Mouse (Mus musculus) kidney, embryonic 14.5 days (tissue): ENCODE measurements around the gene Speer4c. TPM values are rescaled to one million over a fixed set of nuclear protein-coding genes. Genes with fewer than 3 reads are reported as not detected.
"Not testable (repeated sequence)": the region's sequence is repeated elsewhere in the genome, so short reads cannot be mapped to it uniquely, and the experiment has no call there.

Source experiments
- ATAC-seq: fragments of 200-750 bp; cut with Nextera tagmentation; 2 replicates; pipeline ENCODE4 v1.8.0; 2017; ENCODE audit warnings: moderate number of reproducible peaks, mild to moderate bottlenecking, moderate TSS enrichment, moderate library complexity; ENCODE audit not compliant: low FRiP score, low TSS enrichment
- H3K27ac ChIP-seq: fragments of 300-500 bp; sonication (generic); 2 replicates; pipeline ENCODE4 v1.5.1; 2014; ENCODE audit warnings: low read depth, mild to moderate bottlenecking, low read length, moderate library complexity, mixed read lengths
- H3K27me3 ChIP-seq: fragments of 300-500 bp; sonication (generic); 2 replicates; pipeline ENCODE4 v1.6.1; 2014; ENCODE audit warnings: mild to moderate bottlenecking, low read length; ENCODE audit not compliant: control insufficient read depth, insufficient read depth
- H3K36me3 ChIP-seq: fragments of 300-500 bp; sonication (generic); 2 replicates; pipeline ENCODE4 v1.6.1; 2014; ENCODE audit warnings: low read length, mixed read lengths; ENCODE audit not compliant: control insufficient read depth, insufficient read depth
- H3K4me1 ChIP-seq: fragments of 300-500 bp; sonication (generic); 2 replicates; pipeline ENCODE4 v1.6.1; 2014; ENCODE audit warnings: low read length, mixed read lengths; ENCODE audit not compliant: control insufficient read depth, insufficient read depth
- H3K4me2 ChIP-seq: fragments of 300-500 bp; sonication (generic); replicated peaks from 2 replicates; pipeline ENCODE4 v1.6.1; 2014; ENCODE audit warnings: low read depth, mild to moderate bottlenecking, low read length
- H3K4me3 ChIP-seq: fragments of 300-500 bp; sonication (generic); 2 replicates; pipeline ENCODE4 v1.5.1; 2014; ENCODE audit warnings: mild to moderate bottlenecking, low read length
- H3K9ac ChIP-seq: fragments of 300-500 bp; sonication (generic); 2 replicates; pipeline ENCODE4 v1.6.1; 2014; ENCODE audit warnings: low read depth, mild to moderate bottlenecking, low read length, moderate library complexity
- H3K9me3 ChIP-seq: fragments of 300-500 bp; sonication (generic); 2 replicates; pipeline ENCODE4 v1.6.1; 2016; ENCODE audit warnings: low read length; ENCODE audit not compliant: control insufficient read depth
- WGBS: fragments of 180-500 bp; shearing (Covaris S2); extraction: QIAGEN DNeasy Blood & Tissue Kit; methylation state at CpG from one replicate; pipeline ENCODE4 v1.1.7; 2014; 5-methylcytosine and 5-hydroxymethylcytosine counted together
- polyA plus RNA-seq: library from polyadenylated mRNA; unstranded; fragments of >200 nt; fragmentation: Nextera tagmentation; extraction: Ambion mirVana; gene quantifications from 2 replicates; pipeline ENCODE4 v1.2.1, GENCODE M21; 2014

The Speer4c gene
- polyA plus RNA-seq, 1 experiment from 2014 or later, result not detected

DNA sequence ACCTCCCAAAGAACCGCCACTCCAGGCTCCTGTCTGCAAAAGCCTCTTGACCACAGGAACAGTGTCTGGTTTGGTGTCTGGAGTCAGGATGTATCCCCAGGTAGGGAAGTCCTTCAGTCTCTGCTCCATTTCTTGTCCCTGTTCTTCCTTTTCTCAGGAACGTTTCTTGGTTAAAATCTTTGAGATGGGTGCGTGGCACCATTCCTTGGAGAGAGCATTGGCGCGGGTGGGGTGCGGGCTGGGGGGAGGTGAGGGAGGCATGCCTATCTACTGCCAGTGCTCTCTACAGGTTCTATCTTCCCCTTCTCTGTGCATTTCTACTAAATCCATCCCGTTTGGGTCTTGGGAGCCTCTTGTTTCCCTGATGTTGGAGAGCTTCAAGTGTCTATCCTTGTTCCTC is 50.2 kb downstream of the Speer4c start:
- not testable (repeated sequence) for H3K9me3 ChIP-seq, H3K4me2 ChIP-seq, H3K4me1 ChIP-seq, ATAC-seq, H3K9ac ChIP-seq, H3K27ac ChIP-seq, H3K4me3 ChIP-seq, H3K27me3 ChIP-seq, H3K36me3 ChIP-seq
- WGBS, result 79% methylated on average over 7 of the region's 7 CpGs

Other genes starting within 250 kb of the Speer4c start
- gene Gm21149, start 237.7 kb downstream of the Speer4c start, polyA plus RNA-seq, result not detected in 2 replicates
- gene Gm21190, start 185.0 kb downstream of the Speer4c start, polyA plus RNA-seq, result not detected in 2 replicates
- not detected in 2 replicates for gene Gm21083, start 136.9 kb downstream of the Speer4c start, polyA plus RNA-seq
- not detected in 2 replicates for gene Speer4d, start 95.2 kb downstream of the Speer4c start, polyA plus RNA-seq
- gene 4930572O03Rik, start 57.2 kb downstream of the Speer4c start, polyA plus RNA-seq, result not detected in 2 replicates
- gene Cacna2d1, start 220.4 kb upstream of the Speer4c start, polyA plus RNA-seq, result 18.5 and 24.1 TPM in 2 replicates